Mouse (Mus musculus) embryonic facial prominence, embryonic 14.5 days (tissue): ENCODE results near the gene Mxra8. TPM values are rescaled to one million over a fixed set of nuclear protein-coding genes. Genes with fewer than 3 reads are reported as not detected.
A peak's percentile ranks its signal among the peaks of the same experiment; 100 is the strongest.

ENCODE experiments used
- ATAC-seq: fragments of 200-750 bp; cut with Nextera tagmentation; 2 replicates; pipeline ENCODE4 v1.8.0; 2017; ENCODE audit warnings: low read depth, moderate number of reproducible peaks, moderate TSS enrichment
- DNase-seq: peaks from one replicate; pipeline ENCODE4 v3.0.0-alpha.2; 2015; ENCODE audit warnings: low spot score
- H3K27ac ChIP-seq: fragments of 300-500 bp; sonication (generic); replicated peaks from 2 replicates; pipeline ENCODE4 v1.5.1; 2014; ENCODE audit warnings: low read depth, mild to moderate bottlenecking, low read length, moderate library complexity
- H3K27me3 ChIP-seq: fragments of 300-500 bp; sonication (generic); replicated peaks from 2 replicates; pipeline ENCODE4 v1.6.1; 2014; ENCODE audit warnings: low read length; ENCODE audit not compliant: control insufficient read depth, insufficient read depth
- H3K36me3 ChIP-seq: fragments of 300-500 bp; sonication (generic); 2 replicates; pipeline ENCODE4 v1.6.1; 2014; ENCODE audit warnings: low read length, mixed read lengths; ENCODE audit not compliant: control insufficient read depth, insufficient read depth
- H3K4me1 ChIP-seq: fragments of 300-500 bp; sonication (generic); 2 replicates; pipeline ENCODE4 v1.6.1; 2014; ENCODE audit warnings: antibody characterized with exemption, low read length; ENCODE audit not compliant: control insufficient read depth, insufficient read depth
- H3K4me2 ChIP-seq: fragments of 300-500 bp; sonication (generic); 2 replicates; pipeline ENCODE4 v1.6.1; 2014; ENCODE audit warnings: low read depth, mild to moderate bottlenecking, low read length, moderate library complexity, mixed read lengths
- H3K4me3 ChIP-seq: fragments of 300-500 bp; sonication (generic); 2 replicates; pipeline ENCODE4 v1.5.1; 2014; ENCODE audit warnings: low read depth, mild to moderate bottlenecking, low read length
- H3K9ac ChIP-seq: fragments of 300-500 bp; sonication (generic); 2 replicates; pipeline ENCODE4 v1.6.1; 2014; ENCODE audit warnings: low read depth, mild to moderate bottlenecking, low read length, moderate library complexity, mixed read lengths
- H3K9me3 ChIP-seq: fragments of 300-500 bp; sonication (generic); 2 replicates; pipeline ENCODE4 v1.6.1; 2016; ENCODE audit warnings: low read length; ENCODE audit not compliant: control insufficient read depth
- WGBS: fragments of 180-500 bp; shearing (Covaris S2); extraction: QIAGEN DNeasy Blood & Tissue Kit; methylation state at CpG from one replicate; pipeline ENCODE4 v1.1.7; 2014; 5-methylcytosine and 5-hydroxymethylcytosine counted together
- polyA plus RNA-seq: library from polyadenylated mRNA; unstranded; fragments of >200 nt; fragmentation: Nextera tagmentation; extraction: Ambion mirVana; gene quantifications from 2 replicates; pipeline ENCODE4 v1.2.1, GENCODE M21; 2014

The Mxra8 gene
- polyA plus RNA-seq, 1 experiment from 2014 or later: 138 TPM

DNA sequence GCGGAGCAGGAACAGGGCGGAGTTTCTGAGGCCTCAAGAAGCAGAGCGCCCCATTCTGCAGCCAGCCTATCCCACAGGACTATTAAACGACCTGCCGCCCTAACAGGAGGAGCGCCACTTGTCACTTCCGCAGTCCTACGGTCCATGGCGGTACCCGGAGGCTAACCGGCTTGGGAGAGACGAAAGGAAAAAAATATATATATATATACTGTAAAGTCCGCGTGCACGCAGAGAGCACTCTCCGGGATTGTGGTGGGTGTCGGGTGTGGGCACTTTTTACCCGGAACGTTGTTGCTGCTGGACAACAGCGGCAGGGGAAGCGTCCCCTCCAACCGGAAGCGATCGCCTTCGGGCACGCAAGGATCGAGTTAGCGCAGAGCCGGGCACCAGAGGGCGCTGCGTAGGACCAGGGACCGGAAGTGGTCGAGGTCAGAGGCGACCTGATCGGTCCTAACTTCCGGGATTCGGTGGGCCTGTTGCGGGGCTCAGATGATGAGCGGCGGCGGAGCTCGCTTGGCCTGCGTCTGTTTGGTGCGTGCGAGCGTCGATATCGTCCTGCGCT lies 8.2 kb upstream of the Mxra8 start, which contains the start of gene Aurkaip1:
TSS of gene Aurkaip1 (plus strand) at position 68 of the 562 bp plus-strand sequence.
- Histone ChIP-seq H3K9ac (peak within 1 kb of the TSS; percentile 87), H3K4me2 (peak within 1 kb of the TSS; percentile 88), H3K4me1 (peaks cover 15% of the 10 kb centered on the region), H3K27ac (peak within 1 kb of the TSS; percentile 85), H3K4me3 (peak within 1 kb of the TSS; percentile 90), H3K9me3 (no peaks in the 10 kb centered on the region), H3K36me3 (peaks cover 31% of the 10 kb centered on the region), H3K27me3 (no peaks in the 10 kb centered on the region)
- 1% methylated on average over 36 of the region's 49 CpGs for WGBS
- DNase-seq: peak; percentile 97
- ATAC-seq: peak; percentile 95

DNA sequence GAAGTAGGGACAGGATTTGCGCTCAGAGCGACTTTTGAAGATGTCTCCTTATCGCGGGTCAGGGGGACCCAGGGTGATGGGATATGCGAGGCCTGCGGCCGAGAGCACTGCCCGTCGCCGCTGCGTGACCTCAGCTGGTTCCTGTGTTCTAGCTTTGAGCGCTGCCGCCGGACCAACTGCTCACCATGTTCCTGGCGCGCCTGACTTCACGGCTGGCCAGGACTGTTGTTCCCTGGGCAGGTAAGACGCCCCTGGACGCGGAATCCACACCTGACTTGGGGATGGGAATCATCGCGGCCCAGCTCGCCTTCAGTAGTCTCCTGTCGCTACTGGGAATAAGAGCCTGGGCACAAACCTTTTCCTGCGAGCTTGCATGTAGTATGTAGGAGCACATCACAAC lies 7.6 kb upstream of the Mxra8 start:
- Histone ChIP-seq H3K4me2 (peak overlapping the region; percentile 88), H3K27ac (peak overlapping the region; percentile 85), H3K9me3 (no peaks in the 10 kb centered on the region), H3K9ac (peak overlapping the region; percentile 87), H3K4me1 (peaks cover 15% of the 10 kb centered on the region), H3K4me3 (peak overlapping the region; percentile 90), H3K36me3 (peaks cover 26% of the 10 kb centered on the region), H3K27me3 (no peaks in the 10 kb centered on the region)
- DNase-seq (no peak), ATAC-seq (no peak; the same call in 1 of the 2 replicates)
- 1% methylated on average over 18 of the region's 25 CpGs for WGBS

DNA sequence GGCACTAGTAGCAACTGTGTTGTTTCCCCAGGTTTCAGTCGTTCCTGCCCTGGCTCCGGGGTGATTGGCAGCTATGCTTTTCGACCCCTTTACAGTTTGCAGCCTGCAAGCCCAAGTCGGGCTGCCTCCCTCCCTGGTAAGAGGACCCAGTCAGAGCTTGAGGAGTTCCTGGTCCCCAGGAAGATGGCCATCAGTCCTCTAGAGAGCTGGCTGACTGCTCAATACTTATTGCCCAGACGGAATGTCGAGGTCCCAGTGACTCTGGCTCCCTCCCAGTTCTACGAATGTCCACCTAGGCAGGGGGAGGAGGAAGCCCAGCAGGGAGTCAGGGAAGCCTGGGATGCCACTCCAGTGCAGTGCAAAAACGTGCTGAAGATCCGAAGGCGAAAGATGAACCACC lies 7.2 kb upstream of the Mxra8 start:
- Histone ChIP-seq H3K9ac (peak overlapping the region; percentile 87), H3K9me3 (no peaks in the 10 kb centered on the region), H3K4me3 (peak overlapping the region; percentile 90), H3K4me1 (peaks cover 15% of the 10 kb centered on the region), H3K27me3 (no peaks in the 10 kb centered on the region), H3K4me2 (peak overlapping the region; percentile 88), H3K27ac (no peak overlapping the region), H3K36me3 (peaks cover 22% of the 10 kb centered on the region)
- ATAC-seq: no peak
- 57% methylated on average over 10 of the region's 10 CpGs for WGBS
- no peak for DNase-seq

- DNase-seq (no peak), ATAC-seq (no peak)
- H3K27me3 ChIP-seq: no peaks in the 10 kb centered on the region
- no peaks in the 10 kb centered on the region for H3K9me3 ChIP-seq
- H3K4me1 ChIP-seq: peaks cover 21% of the 10 kb centered on the region
- no peak overlapping the region for H3K4me3 ChIP-seq
- WGBS: 82% methylated on average over 4 of the region's 4 CpGs
- peaks cover 14% of the 10 kb centered on the region for H3K36me3 ChIP-seq
- H3K4me2 ChIP-seq: no peak overlapping the region
- no peak overlapping the region for H3K27ac ChIP-seq
- H3K9ac ChIP-seq: no peak overlapping the region
Observed at GRCm38 (mm10) chr4:155833234-155833633, 6.2 kb upstream of the Mxra8 start.

DNA sequence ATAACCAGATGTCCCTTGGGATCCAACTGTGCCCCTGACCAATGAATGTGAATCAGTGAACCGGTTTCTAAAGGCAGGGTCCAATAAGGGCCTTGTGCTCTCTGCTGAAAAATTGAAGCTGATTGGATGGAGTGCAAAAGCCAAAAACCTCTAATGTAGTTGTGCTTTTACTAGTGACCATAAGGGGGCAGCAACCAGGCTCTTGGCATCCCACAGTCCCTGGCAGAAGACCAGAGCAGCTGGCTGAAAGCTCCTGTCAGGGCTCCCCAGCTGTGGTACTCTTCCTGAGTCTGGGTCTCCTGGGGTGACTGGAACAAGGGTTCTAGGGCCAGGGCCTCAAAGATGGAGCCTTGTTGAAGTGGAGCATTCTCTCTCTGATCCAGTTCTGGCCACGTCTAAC lies 5.6 kb upstream of the Mxra8 start:
- H3K27ac ChIP-seq: peak overlapping the region; percentile 46
- DNase-seq (peak; percentile 93), ATAC-seq (peak; percentile 42)
- WGBS: 33% methylated on average over 2 of the region's 2 CpGs
- peaks cover 10% of the 10 kb centered on the region for H3K36me3 ChIP-seq
- H3K4me1 ChIP-seq: peaks cover 27% of the 10 kb centered on the region
- no peak overlapping the region for H3K4me2 ChIP-seq
- H3K4me3 ChIP-seq: no peak overlapping the region
- no peaks in the 10 kb centered on the region for H3K9me3 ChIP-seq
- no peak overlapping the region for H3K9ac ChIP-seq
- no peaks in the 10 kb centered on the region for H3K27me3 ChIP-seq

- peaks cover 16% of the 10 kb centered on the region for H3K36me3 ChIP-seq
- peak overlapping the region; percentile 81 for H3K27ac ChIP-seq
- H3K9me3 ChIP-seq: no peaks in the 10 kb centered on the region
- no peak overlapping the region for H3K4me3 ChIP-seq
- H3K4me1 ChIP-seq: peaks cover 39% of the 10 kb centered on the region
- 75% methylated on average over 11 of the region's 11 CpGs for WGBS
- H3K9ac ChIP-seq: 0 out of 2 replicates have a peak overlapping the region, but pooled peaks have one; percentile 25
- no peak for ATAC-seq
- H3K27me3 ChIP-seq: no peaks in the 10 kb centered on the region
- peak overlapping the region; percentile 18; the same call in 1 of the 2 replicates for H3K4me2 ChIP-seq
- DNase-seq: peak; percentile 56
Observed at GRCm38 (mm10) chr4:155837404-155838010, 2.0 kb upstream of the Mxra8 start.

GRCm38 (mm10) chr4:155838187-155839153 lies 1.0 kb upstream of the Mxra8 start:
- peaks cover 9% of the 10 kb centered on the region; the same call in 1 of the 2 replicates for H3K36me3 ChIP-seq
- H3K4me2 ChIP-seq: peak overlapping the region; percentile 94
- ATAC-seq: no peak
- H3K9ac ChIP-seq: 0 out of 2 replicates have a peak overlapping the region, but pooled peaks have one; percentile 69
- 60% methylated on average over 8 of the region's 8 CpGs for WGBS
- peak overlapping the region; percentile 81 for H3K27ac ChIP-seq
- H3K27me3 ChIP-seq: no peaks in the 10 kb centered on the region
- peak; percentile 64 for DNase-seq
- H3K4me1 ChIP-seq: peaks cover 36% of the 10 kb centered on the region
- H3K9me3 ChIP-seq: no peaks in the 10 kb centered on the region
- no peak overlapping the region for H3K4me3 ChIP-seq
